Mouse (Mus musculus) liver, embryonic 15.5 days (tissue): ENCODE data around the gene Adm2. TPM values are rescaled to one million over a fixed set of nuclear protein-coding genes. Genes with fewer than 3 reads are reported as not detected.

ENCODE experiments used
- microRNA-seq: library from miRNA; unstranded; fragments of <30 nt; microRNA quantifications from one replicate; pipeline ENCODE4, GENCODE M21; 2016
- polyA plus RNA-seq: library from polyadenylated mRNA; unstranded; fragments of >200 nt; fragmentation: Nextera tagmentation; extraction: Ambion mirVana; gene quantifications from 2 replicates; pipeline ENCODE4 v1.2.1, GENCODE M21; 2015

Adm2 gene
- polyA plus RNA-seq, 1 experiment from 2014 or later = 2.0 TPM

Small RNA genes within 50 kb of the gene (microRNA-seq; reads per million reads assigned to microRNA genes)
- gene Mir6959 = 0.76 reads per million

Other genes with a start within 250 kb of the Adm2 start
- 19.2 and 23.8 TPM in 2 replicates for gene Trabd, start 247.6 kb upstream of the Adm2 start, polyA plus RNA-seq
- gene Selenoo, start 233.6 kb upstream of the Adm2 start, polyA plus RNA-seq = 9.3 and 10.7 TPM in 2 replicates
- 6.0 and 7.5 TPM in 2 replicates for gene Tubgcp6, start 199.6 kb upstream of the Adm2 start, polyA plus RNA-seq
- gene Hdac10, start 194.0 kb upstream of the Adm2 start, polyA plus RNA-seq = 8.6 and 9.1 TPM in 2 replicates
- 1.4 and 1.5 TPM in 2 replicates for gene Mapk12, start 182.0 kb upstream of the Adm2 start, polyA plus RNA-seq
- 0.44 and 0.68 TPM in 2 replicates for gene Mapk11, start 173.1 kb upstream of the Adm2 start, polyA plus RNA-seq
- gene Plxnb2, start 141.9 kb upstream of the Adm2 start, polyA plus RNA-seq = 22.3 and 30.1 TPM in 2 replicates
- gene Dennd6b, start 126.2 kb upstream of the Adm2 start, polyA plus RNA-seq = 3.3 and 3.5 TPM in 2 replicates
- gene Ppp6r2, start 111.2 kb upstream of the Adm2 start, polyA plus RNA-seq = 14.9 and 16.3 TPM in 2 replicates
- 21.4 and 28.6 TPM in 2 replicates for gene Sbf1, start 7.4 kb upstream of the Adm2 start, polyA plus RNA-seq
- 10.3 and 10.6 TPM in 2 replicates for gene Miox, start 11.7 kb downstream of the Adm2 start, polyA plus RNA-seq
- 30.9 and 35.3 TPM in 2 replicates for gene Lmf2, start 32.9 kb downstream of the Adm2 start, polyA plus RNA-seq
- 110 and 115 TPM in 2 replicates for gene Ncaph2, start 33.0 kb downstream of the Adm2 start, polyA plus RNA-seq
- 2.4 and 4.3 TPM in 2 replicates for gene Sco2, start 51.1 kb downstream of the Adm2 start, polyA plus RNA-seq
- 0.40 TPM in 2 replicates for gene Tymp, start 54.3 kb downstream of the Adm2 start, polyA plus RNA-seq
- gene Odf3b, start 56.6 kb downstream of the Adm2 start, polyA plus RNA-seq = 0.46 and 0.68 TPM in 2 replicates
- gene Klhdc7b, start 62.2 kb downstream of the Adm2 start, polyA plus RNA-seq = not detected in 2 replicates
- not detected in 2 replicates for gene Syce3, start 87.8 kb downstream of the Adm2 start, polyA plus RNA-seq
- gene Cpt1b, start 103.1 kb downstream of the Adm2 start, polyA plus RNA-seq = 2.6 and 3.1 TPM in 2 replicates
- gene C730034F03Rik, start 106.9 kb downstream of the Adm2 start, polyA plus RNA-seq = 1.9 and 2.3 TPM in 2 replicates
- not detected in 2 replicates for gene Gm44502, start 107.0 kb downstream of the Adm2 start, polyA plus RNA-seq
- 26.2 and 27.0 TPM in 2 replicates for gene Chkb, start 107.2 kb downstream of the Adm2 start, polyA plus RNA-seq
- 0.02 and 0.05 TPM in 2 replicates for gene Mapk8ip2, start 131.2 kb downstream of the Adm2 start, polyA plus RNA-seq
- gene Arsa, start 154.7 kb downstream of the Adm2 start, polyA plus RNA-seq = 5.0 and 5.4 TPM in 2 replicates
- gene Shank3, start 176.9 kb downstream of the Adm2 start, polyA plus RNA-seq = 0.51 and 0.93 TPM in 2 replicates
- not detected in 2 replicates for gene Acr, start 245.6 kb downstream of the Adm2 start, polyA plus RNA-seq